Mouse (Mus musculus): ENCODE data around the gene Cfap43.

The Cfap43 gene

GRCm38 (mm10) chr19:47919126-47919965, at the start of gene Cfap43, which contains the start of gene Itprip:
Cfap43 (minus strand) TSS chr19:47919287.
Itprip (minus strand) TSS chr19:47919299.
- peak; percentile 72 to 80 for DNase-seq

- no peak for DNase-seq
Measured at GRCm38 (mm10) chr19:47958181-47958580, 39.1 kb upstream of the Cfap43 start.

- DNase-seq = no peak
Measured at GRCm38 (mm10) chr19:47953169-47953568, 34.1 kb upstream of the Cfap43 start.

DNA sequence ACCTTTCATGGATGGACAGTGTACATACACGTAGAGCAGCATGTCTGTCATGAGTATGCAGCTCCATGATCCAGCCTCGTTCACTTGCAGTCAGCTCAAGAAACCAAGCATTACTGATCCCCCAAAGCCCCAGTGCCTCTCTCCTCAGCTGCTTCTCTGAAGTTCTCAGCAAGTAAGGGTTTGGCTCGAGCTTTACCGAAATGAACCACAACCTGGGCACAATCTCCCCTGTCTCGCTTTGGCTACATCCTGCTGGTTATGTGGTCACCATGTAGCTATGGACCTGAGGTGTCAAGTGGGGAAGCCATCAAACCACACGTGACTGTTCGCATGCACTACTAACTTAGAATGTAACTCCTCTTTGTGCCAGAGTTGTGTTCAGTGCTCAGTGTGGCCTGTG, 31.9 kb upstream of the Cfap43 start:
- DNase-seq = no peak

DNA sequence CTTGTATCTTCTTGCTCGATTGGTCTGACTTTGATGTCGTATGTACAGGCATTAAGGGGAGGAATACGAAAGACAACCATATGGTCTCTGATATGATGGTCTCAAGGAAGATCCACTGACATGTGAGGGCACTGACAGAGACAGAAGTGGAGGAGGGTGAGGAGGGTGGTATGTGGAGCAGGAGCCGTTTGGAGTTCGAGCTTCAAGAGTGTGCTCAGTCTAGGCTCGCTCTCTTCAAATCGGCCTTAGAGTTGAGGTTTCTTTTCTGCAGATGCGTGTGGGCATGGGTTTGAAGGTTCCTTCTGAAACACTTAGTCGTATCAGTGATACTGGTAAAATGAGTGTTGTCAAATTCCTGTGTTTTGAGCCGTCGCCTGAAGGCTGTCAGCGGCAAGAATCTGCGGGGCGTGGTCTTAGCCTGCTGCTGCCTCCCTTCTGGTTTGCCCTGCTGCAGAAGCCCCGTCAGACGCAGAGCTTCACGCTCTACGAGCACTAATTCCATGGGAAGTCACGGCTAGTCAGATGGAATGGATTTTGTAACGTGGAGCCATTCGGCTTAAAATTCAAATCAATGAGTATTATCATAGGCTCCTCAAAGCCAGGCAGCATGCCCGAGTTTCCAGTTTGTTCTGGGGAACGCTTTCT, 27.9 kb upstream of the Cfap43 start:
- no peak for DNase-seq

GRCm38 (mm10) chr19:47939361-47939760, 20.3 kb upstream of the Cfap43 start:
- no peak for DNase-seq

DNA sequence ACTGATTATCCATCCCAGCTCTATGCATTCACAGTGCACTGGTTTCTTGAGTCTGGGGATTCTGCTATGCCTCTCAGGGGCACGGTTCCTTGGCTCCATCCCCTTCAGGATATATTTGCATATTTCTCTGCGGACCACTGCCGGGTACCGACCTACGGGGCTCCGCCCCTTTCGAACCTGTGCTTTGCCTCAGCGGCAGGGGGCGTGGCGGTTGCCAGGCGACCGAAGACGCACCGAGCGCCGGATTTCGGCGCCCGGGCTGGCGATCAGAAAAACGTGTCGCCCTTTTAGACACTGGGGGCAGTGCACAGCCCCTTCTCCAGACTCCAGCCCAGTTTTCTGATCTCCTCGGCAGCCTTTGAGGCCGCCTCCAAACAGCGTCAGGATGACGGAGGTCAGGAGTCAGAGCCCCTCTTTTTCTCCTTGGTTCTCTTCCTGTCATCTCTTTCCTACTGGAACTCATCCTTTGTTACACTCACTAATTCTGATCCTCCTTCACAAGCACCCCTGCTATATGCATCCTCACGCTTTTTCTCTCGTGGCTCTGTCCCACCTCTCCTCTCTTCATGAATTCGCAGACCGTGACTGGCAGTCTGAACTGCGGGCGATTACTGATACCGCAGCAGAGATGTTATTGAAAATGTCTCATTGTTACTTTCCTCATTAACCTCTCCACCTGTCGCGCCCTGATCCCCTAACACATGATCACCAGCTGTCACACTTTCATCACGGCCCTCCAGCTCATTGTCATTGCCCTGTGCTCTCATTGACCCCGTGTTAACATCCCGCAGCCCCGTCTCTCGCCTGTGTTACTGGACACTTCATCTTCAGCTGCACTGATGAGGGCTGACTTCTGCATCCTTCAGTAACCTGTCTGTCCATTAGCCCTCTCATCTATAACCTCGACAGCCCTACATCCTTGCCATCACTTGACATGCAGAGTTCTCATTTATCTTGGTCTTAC, 18.6 kb upstream of the Cfap43 start, which contains the start of gene Cfap58:
Gene Cfap58, plus strand, starts transcription at position 233 of the 964 bp plus-strand sequence.
- DNase-seq = peak; percentile 72 to 80

DNA sequence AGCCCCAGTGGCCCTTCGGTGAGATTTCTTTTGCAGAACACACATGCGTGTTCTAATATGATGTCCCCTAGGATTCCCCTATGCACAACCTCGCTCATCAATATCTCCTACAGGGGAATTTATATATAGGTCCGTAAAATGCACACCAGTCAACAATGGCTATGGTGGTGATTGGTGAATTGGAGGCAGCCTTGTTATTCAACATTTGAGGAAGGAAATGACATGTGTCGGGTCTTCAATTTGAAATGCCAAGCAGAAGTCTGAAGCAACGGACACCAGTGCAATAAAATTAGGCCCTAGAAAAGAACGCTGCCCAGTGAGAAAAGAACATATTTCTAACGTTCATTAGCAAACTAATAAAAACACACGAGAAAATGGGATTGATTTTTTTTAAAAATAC, 17.9 kb upstream of the Cfap43 start:
- no peak for DNase-seq

DNA sequence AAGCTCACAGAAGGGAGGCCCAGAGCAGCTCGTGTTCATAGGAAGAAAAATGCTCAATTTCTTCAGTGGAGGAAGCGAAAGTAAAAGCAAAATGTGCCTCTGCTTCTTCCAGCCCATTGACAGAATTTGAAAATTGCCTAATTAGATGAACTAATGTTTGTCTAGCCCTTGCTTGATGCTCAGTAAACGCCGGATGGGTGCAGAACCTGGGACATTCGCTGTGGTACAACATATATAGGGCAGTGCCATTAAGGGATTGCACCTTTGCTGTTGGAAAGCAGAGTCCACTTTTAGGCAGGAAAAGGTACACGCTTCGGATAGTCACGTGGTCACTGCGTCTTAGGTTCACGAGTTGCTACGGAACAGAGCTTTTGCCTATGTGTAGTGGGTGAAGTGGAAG, 17.4 kb upstream of the Cfap43 start:
- DNase-seq = no peak

DNA sequence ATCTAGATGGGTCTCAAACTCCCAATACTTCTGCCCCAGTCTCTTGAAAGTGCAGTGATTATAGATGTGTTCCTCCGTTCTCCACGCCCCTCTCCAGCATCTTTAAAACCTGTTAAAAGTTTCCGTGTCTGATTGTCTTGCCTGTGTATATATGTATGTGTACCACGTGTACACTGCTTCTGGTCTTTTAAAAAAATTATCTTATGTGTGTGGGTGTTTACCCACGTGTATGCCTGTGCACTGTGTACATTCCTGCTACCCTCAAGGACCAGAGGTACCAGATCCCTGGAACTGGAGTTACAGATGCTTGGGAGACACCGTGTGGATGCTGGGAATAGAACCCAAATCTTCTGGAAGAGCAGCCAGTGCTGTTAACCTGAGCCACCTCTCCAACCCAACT, 16.4 kb upstream of the Cfap43 start:
- DNase-seq = no peak

- no peak for DNase-seq
Measured at GRCm38 (mm10) chr19:47934636-47935238, 15.7 kb upstream of the Cfap43 start.

DNA sequence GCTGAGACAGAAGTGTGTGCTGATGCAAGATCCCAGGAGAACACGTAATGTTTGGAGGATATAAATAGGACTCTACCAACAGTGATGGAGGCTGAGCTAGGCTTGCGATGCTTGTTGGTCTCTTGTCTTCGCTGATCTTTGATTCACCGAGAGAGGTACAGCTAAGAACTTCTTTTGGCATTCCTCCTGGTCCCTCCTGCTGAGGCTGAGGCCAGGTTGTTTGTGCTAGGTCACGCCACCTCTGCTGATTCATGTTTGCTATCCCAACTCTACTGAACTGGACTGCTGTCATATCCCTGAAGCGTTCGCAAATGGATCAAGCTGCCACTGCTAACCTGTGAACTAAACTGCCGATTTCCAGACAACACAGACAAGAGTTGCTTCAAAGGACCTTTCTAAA, 15.1 kb upstream of the Cfap43 start:
- no peak for DNase-seq

- DNase-seq = no peak
Measured at GRCm38 (mm10) chr19:47931982-47932638, 13.0 kb upstream of the Cfap43 start.

- DNase-seq = no peak
Measured at GRCm38 (mm10) chr19:47929043-47929442, 10.0 kb upstream of the Cfap43 start.

DNA sequence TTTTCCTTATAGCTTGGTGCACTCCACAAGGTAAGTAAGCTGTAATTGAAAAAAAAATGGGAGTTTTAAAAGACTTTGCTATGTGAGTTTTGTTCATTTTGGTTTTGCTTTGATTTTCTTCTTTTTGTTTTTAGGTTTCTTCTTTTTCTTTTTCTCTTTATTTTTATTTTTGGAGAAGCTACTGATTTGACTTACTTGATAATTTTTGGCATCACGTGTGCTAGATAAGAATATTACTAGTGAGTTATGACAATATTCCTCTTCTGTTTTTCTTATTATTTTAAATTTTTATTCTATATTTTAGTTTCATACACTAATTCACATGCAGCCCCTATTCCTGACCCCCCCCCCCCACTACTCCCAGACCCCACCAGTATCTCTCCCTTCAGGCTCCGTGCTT, 7.9 kb upstream of the Cfap43 start:
- no peak for DNase-seq

- no peak for DNase-seq
Measured at GRCm38 (mm10) chr19:47925819-47926218, 6.7 kb upstream of the Cfap43 start.

DNA sequence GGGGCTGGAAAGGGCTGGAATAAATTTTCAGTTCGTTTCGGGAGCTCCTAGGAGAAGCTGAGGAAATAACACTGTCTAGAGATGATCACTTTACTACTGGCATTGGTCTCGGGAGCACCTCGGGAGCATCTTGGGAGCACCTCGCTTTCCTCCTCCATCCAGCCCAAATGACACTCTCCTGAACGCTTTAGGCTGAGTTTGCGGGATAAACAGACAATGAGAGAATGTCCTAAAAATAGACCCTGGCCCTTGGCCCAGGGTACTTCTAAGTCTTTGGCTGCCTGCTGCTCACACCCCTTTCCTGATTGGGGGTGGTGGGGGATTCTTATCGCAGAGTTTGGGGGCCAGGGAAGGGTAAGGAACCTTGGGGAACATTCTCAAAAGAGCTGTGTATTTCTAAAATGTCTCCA, 884 bp upstream of the Cfap43 start:
- no peak for DNase-seq

DNA sequence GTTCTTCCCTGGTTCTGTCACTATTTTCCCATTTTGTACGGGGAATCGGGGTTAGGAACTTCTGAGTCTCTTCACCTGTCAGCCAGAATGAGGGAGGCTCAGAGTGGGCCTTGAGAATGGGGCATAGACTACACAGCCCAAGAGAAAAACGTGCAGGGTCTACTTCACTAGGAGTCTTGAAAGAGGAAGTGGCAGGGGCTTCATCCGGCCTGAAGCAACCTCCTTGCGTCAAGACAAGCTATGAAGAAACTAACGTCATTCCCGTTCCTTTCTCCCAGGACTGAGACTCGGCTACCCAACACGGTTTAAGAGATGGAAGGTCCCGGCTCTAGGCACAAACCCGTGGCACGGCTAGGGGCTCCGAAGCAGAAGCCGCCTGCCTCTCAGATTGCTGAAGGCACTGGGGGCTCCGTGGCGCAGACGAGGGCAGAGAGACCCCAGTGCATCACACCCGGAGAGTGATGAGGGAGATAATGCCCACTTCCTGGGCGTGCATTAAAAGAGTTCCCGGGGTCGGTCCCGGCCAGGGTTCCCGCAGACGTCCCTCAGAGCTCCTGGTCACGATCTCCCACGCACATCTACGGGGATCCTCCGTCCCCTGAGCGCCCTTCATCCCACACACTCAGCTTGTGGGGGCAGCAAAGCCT, 509 bp downstream of the Cfap43 start:
- DNase-seq = no peak

DNA sequence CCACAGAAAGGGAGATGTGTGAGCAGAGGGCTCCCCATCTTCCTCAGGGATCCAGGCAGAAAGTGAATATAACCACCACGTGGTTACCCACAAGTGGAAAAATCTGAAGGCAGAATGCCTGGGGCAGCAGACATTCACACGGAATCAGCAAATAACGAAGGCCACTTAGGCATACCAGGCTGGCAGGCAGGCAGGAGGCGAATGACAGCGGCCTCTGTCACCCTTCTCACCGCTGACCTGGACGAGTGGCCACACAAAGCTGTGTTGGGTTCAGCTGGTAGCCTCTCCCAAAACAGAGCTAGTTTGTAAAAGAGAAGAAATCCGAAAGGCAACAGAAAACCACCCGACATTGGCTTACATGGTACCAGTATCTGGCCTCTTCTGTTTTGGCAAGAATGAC, 1.1 kb downstream of the Cfap43 start:
- DNase-seq = no peak

DNA sequence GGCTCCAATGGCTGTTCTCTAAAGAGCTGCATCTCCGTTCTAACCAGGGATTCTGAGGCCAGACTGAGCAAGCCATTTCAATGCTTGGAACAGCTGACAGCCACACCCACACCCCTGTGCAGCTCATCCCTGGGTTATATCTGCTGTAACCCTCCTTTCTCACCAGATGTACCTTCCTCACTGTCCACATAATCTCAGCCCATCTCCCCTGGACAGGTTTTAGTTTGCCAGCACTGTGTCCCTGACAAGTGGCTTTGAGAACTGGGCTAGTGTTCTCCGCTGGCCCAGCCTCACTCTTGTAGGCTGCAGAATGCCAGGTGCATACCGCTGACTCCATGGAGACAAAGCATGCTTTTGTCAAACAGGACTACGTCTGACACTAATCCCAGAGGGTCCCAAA, 1.7 kb downstream of the Cfap43 start:
- no peak for DNase-seq

- DNase-seq = no peak
Measured at GRCm38 (mm10) chr19:47915251-47915650, 3.8 kb downstream of the Cfap43 start.

GRCm38 (mm10) chr19:47914191-47914590, 4.9 kb downstream of the Cfap43 start:
- DNase-seq = no peak
